Mouse (Mus musculus): ENCODE data around the gene Chrm2. TPM values are rescaled to one million over a fixed set of nuclear protein-coding genes. Genes with fewer than 3 reads are reported as not detected.

The Chrm2 gene
- polyA plus RNA-seq, 1 experiment from 2014 or later, result 0.62 TPM

DNA sequence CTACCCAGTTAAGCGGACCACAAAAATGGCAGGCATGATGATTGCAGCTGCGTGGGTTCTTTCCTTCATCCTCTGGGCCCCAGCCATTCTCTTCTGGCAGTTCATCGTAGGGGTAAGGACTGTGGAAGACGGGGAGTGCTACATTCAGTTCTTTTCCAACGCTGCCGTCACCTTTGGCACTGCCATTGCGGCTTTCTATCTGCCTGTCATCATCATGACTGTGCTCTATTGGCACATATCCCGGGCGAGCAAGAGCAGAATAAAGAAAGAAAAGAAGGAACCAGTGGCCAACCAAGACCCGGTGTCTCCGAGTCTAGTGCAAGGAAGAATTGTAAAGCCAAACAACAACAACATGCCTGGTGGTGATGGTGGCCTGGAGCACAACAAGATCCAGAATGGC, 135.7 kb downstream of the Chrm2 start:
- Histone ChIP-seq H3K4me1 (replicated peaks) (no peaks in the 10 kb centered on the region), H3K9ac (no peak overlapping the region), H3K36me3 (no peaks in the 10 kb centered on the region), H3K27ac (no peak overlapping the region), H3K9me3 (replicated peaks) (no peaks in the 10 kb centered on the region), H3K27me3 (no peaks in the 10 kb centered on the region), H3K4me2 (no peak overlapping the region), H3K4me3 (replicated peaks) (no peak overlapping the region)
- 78% methylated on average over 11 of the region's 11 CpGs for WGBS (ENCODE audit: insufficient replicate concordance)
- DNase-seq (no peak), ATAC-seq (ENCODE audit: low read depth) (no peak)

DNA sequence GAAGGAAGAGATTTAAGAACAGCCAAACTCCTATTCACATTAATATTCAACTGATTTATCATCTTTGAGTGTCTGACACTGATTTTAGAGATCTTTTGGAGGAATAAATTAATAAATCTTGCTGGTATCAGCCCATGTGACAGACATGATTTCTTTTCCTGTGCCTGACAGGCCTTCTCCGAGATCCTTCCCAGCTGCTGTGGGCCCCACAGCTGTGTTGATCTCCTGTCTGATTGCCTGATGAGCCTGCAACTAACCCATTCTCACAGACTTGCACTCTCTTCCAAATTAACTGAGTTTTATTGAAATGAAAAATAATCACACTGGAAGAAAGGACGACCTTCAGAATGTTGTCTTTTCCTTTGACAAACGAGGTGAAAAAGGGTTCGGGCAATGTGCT, 140.6 kb downstream of the Chrm2 start:
- Histone ChIP-seq H3K27me3 (no peaks in the 10 kb centered on the region), H3K9ac (no peak overlapping the region), H3K36me3 (no peaks in the 10 kb centered on the region), H3K4me3 (replicated peaks) (no peak overlapping the region), H3K4me2 (no peak overlapping the region), H3K9me3 (replicated peaks) (no peaks in the 10 kb centered on the region), H3K27ac (no peak overlapping the region), H3K4me1 (replicated peaks) (no peaks in the 10 kb centered on the region)
- ATAC-seq (ENCODE audit: low read depth) (no peak), DNase-seq (no peak)
- 53% methylated on average over 4 of the region's 4 CpGs for WGBS (ENCODE audit: insufficient replicate concordance)

DNA sequence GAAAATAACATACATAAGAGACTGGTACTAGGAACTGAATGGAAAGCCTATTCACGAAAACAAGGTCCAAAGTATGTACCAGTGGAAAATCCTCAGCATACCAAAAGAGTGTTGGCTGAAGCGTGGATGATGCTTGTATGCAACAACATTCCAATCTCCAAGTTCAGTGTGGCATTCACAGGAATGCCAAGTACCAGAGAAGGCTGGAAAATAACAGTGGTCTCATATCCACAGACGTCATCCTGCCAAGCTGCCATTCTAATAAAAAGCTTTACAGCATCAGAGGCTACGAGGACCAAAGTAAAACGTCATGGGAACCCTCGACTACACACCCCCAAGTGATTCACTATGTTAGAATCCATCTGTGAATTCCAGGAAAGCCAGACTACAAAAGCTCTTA, 153.4 kb downstream of the Chrm2 start:
- ATAC-seq (ENCODE audit: low read depth) (no peak), DNase-seq (no peak)
- no peaks in the 10 kb centered on the region for H3K9me3 ChIP-seq (replicated peaks)
- H3K4me3 ChIP-seq (replicated peaks), result no peak overlapping the region
- no peak overlapping the region for H3K4me2 ChIP-seq
- H3K27ac ChIP-seq, result no peak overlapping the region
- no peaks in the 10 kb centered on the region for H3K27me3 ChIP-seq
- no peak overlapping the region for H3K9ac ChIP-seq
- H3K4me1 ChIP-seq (replicated peaks), result no peaks in the 10 kb centered on the region
- WGBS (ENCODE audit: insufficient replicate concordance), result 47% methylated on average over 6 of the region's 6 CpGs
- H3K36me3 ChIP-seq, result no peaks in the 10 kb centered on the region

DNA sequence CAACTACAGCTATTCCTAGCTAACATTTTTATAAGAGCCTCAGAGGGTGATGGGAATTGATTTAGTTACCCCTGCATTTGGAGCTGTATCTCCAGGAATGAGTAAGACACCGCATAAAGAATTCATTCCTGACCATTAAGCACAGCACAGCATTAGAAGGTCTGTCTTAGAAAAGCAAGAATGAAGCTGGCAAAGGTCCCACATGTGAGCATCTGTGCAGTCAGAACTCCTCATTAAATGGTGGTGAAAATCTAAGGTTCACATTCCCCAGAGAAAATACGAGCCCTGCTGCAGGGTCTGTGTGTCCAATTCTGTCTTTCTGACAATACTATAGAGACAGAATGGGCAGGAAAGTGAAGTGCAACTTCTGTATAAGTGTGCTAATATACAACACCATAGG, 179.0 kb downstream of the Chrm2 start:
- no peak overlapping the region for H3K9ac ChIP-seq
- DNase-seq, result no peak
- no peak overlapping the region for H3K27ac ChIP-seq
- no peaks in the 10 kb centered on the region for H3K4me1 ChIP-seq (replicated peaks)
- no peak for ATAC-seq (ENCODE audit: low read depth)
- no peaks in the 10 kb centered on the region for H3K27me3 ChIP-seq
- WGBS (ENCODE audit: insufficient replicate concordance), result 61% methylated on average over 2 of the region's 2 CpGs
- no peaks in the 10 kb centered on the region for H3K36me3 ChIP-seq
- no peak overlapping the region for H3K4me3 ChIP-seq (replicated peaks)
- no peak overlapping the region for H3K4me2 ChIP-seq
- no peaks in the 10 kb centered on the region for H3K9me3 ChIP-seq (replicated peaks)

MicroRNA genes within 50 kb of the gene (microRNA counts, 519-probe panel; counts per million panel counts)
- microRNA mmu-miR-490, result 114 counts per million

Small RNA genes within 50 kb of the gene (microRNA-seq; reads per million reads assigned to microRNA genes)
- 37.9 reads per million, percentile 41 among the genes with 10 or more reads in this experiment for gene Mir490

Measured in liver, embryonic 13.5 days (tissue).